Mouse (Mus musculus) macrophage (primary cell): ENCODE measurements around the gene Fsd1. TPM values are rescaled to one million over a fixed set of nuclear protein-coding genes. Genes with fewer than 3 reads are reported as not detected.
A peak's percentile ranks its signal among the peaks of the same experiment; 100 is the strongest.

ENCODE experiments used
- H3K27ac ChIP-seq: fragments of 350-480 bp; formaldehyde crosslinking; 2 replicates; pipeline ENCODE4 v1.9.0; 2021
- H3K36me3 ChIP-seq: fragments of 350-480 bp; formaldehyde crosslinking; 2 replicates; pipeline ENCODE4 v1.9.0; 2021; ENCODE audit errors: inconsistent target
- H3K4me3 ChIP-seq: fragments of 350-480 bp; formaldehyde crosslinking; 2 replicates; pipeline ENCODE4 v1.9.0; 2021; ENCODE audit errors: inconsistent target
- H3K79me2 ChIP-seq: fragments of 350-480 bp; formaldehyde crosslinking; 2 replicates; pipeline ENCODE4 v1.9.0; 2021; ENCODE audit errors: inconsistent target
- WGBS: methylation state at CpG from one replicate; pipeline ENCODE4 v1.1.7; 2026; ENCODE audit warnings: inconsistent platforms; ENCODE audit not compliant: missing documents; 5-methylcytosine and 5-hydroxymethylcytosine counted together
- polyA plus RNA-seq: library from polyadenylated mRNA; stranded (reverse); fragments of 250-400 nt; gene quantifications from 3 replicates; pipeline ENCODE4 v1.2.4, GENCODE M21; 2018; ENCODE audit warnings: inconsistent platforms

Fsd1 gene
- polyA plus RNA-seq, 1 experiment from 2014 or later, result not detected

- Histone ChIP-seq H3K27ac (peak overlapping the region; percentile 92), H3K79me2 (peaks cover 19% of the 10 kb centered on the region; the same call in 1 of the 2 replicates), H3K36me3 (peaks cover 3% of the 10 kb centered on the region), H3K4me3 (peak overlapping the region; percentile 52)
- 88% methylated on average over 4 of the region's 13 CpGs for WGBS
Measured at GRCm38 (mm10) chr17:55957726-55958583, 28.4 kb upstream of the Fsd1 start.

DNA sequence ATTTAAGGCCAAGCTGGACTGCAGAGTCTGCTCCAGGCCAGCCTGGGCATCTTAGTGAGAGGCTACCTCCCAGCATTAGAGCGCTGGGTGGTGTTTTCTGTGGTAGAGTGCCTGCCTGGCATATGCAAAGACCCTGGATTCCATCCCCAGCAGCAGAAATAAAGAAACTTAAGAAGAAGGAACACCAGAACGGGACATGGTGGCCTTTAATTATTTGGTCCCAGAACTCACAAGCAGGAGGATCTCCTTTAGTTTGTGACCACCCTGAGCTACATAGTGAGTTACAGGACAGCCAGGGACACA lies 27.8 kb upstream of the Fsd1 start:
- H3K27ac ChIP-seq, result peak overlapping the region; percentile 92
- WGBS, result 50% methylated on average over 2 of the region's 2 CpGs
- peaks cover 3% of the 10 kb centered on the region for H3K36me3 ChIP-seq
- H3K79me2 ChIP-seq, result peaks cover 19% of the 10 kb centered on the region; the same call in 1 of the 2 replicates
- H3K4me3 ChIP-seq, result peak overlapping the region; percentile 52

GRCm38 (mm10) chr17:55958918-55959728 lies 27.2 kb upstream of the Fsd1 start, which contains the start of gene Yju2:
Gene Yju2, plus strand, starts transcription at chr17:55959099.
- Histone ChIP-seq H3K79me2 (peaks cover 13% of the 10 kb centered on the region; the same call in 1 of the 2 replicates), H3K36me3 (peaks cover 3% of the 10 kb centered on the region), H3K4me3 (peak within 1 kb of the TSS; percentile 52), H3K27ac (peak within 1 kb of the TSS; percentile 92)
- under 1% methylated on average over 43 of the region's 46 CpGs for WGBS

GRCm38 (mm10) chr17:55959946-55960740 lies 26.2 kb upstream of the Fsd1 start:
- Histone ChIP-seq H3K79me2 (peaks cover 11% of the 10 kb centered on the region; the same call in 1 of the 2 replicates), H3K36me3 (peaks cover 3% of the 10 kb centered on the region), H3K27ac (peak overlapping the region; percentile 92), H3K4me3 (peak overlapping the region; percentile 52)
- 72% methylated on average over 10 of the region's 10 CpGs for WGBS

- Histone ChIP-seq H3K4me3 (no peak overlapping the region), H3K79me2 (peaks cover 11% of the 10 kb centered on the region; the same call in 1 of the 2 replicates), H3K36me3 (peaks cover 4% of the 10 kb centered on the region; the same call in 1 of the 2 replicates), H3K27ac (no peak overlapping the region)
Measured at GRCm38 (mm10) chr17:55960791-55961190, 25.5 kb upstream of the Fsd1 start.

DNA sequence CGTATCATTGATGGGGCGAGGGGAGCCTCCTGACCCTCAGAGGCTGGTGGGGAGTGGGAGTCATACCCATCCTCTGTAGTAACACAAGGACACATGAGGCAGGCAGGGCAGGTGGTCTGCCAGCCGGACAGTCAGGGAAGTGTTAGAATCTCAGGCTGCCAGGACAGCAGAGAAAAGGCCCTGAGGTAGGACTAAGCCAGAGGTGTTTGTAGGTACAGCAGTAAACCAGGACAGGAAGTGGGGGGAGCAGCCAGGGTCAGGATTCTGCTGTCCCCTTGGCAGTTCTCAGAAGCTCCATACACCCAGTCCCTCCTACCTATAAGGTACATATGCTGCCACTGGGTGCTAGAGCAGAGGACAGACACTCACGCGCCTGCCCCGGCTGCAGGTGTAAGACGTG lies 24.7 kb upstream of the Fsd1 start:
- no peak overlapping the region for H3K27ac ChIP-seq
- H3K79me2 ChIP-seq, result peaks cover 11% of the 10 kb centered on the region; the same call in 1 of the 2 replicates
- 91% methylated on average over 7 of the region's 7 CpGs for WGBS
- H3K36me3 ChIP-seq, result peaks cover 12% of the 10 kb centered on the region; the same call in 1 of the 2 replicates
- no peak overlapping the region for H3K4me3 ChIP-seq

DNA sequence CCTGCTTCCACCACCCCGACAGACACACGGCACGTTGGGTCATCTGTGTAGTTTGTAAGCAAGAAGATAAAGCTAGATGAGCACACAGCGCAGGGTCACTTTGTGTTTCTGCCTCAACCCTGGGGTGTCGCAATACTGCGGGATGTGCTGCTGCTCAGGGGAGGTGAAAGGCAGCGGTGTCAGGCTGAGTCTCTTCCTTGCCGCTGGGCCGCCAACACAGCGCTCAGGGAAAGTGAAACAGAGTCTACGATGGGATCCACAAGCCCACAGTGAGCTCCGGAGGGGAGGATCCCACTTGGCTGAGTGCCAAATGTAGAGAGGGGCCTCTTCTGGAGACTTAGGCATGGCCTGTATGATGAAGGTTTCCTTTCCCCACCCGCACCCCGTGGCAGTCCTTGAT lies 23.1 kb upstream of the Fsd1 start:
- WGBS, result 27% methylated on average over 14 of the region's 14 CpGs
- Histone ChIP-seq H3K4me3 (no peak overlapping the region), H3K79me2 (peaks cover 11% of the 10 kb centered on the region; the same call in 1 of the 2 replicates), H3K36me3 (peaks cover 27% of the 10 kb centered on the region; the same call in 1 of the 2 replicates), H3K27ac (peak overlapping the region; percentile 24)

DNA sequence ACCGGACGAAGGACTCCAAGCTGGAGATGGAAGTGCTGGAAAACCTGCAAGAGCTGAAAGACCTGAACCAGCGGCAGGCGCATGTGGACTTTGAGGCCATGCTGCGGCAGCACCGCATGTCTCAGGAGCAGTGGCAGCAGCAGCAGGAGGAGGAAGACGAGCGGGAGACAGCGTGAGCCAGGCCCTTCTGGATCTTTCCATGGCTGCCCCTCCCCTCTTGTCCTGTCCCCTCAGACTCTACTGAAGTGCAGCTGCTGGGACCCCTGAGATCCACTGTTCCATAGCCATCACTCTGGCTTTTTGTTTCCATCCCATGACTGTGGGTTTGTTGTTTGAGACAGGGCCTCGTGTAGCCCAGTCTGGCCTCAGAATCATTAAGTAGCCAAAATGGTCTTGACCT lies 21.8 kb upstream of the Fsd1 start:
- over 99% methylated on average over 10 of the region's 10 CpGs for WGBS
- Histone ChIP-seq H3K36me3 (peaks cover 27% of the 10 kb centered on the region; the same call in 1 of the 2 replicates), H3K79me2 (peaks cover 11% of the 10 kb centered on the region; the same call in 1 of the 2 replicates), H3K4me3 (no peak overlapping the region), H3K27ac (no peak overlapping the region)

- 86% methylated on average over 8 of the region's 9 CpGs for WGBS
- peaks cover 7% of the 10 kb centered on the region; the same call in 1 of the 2 replicates for H3K79me2 ChIP-seq
- H3K36me3 ChIP-seq, result peaks cover 27% of the 10 kb centered on the region; the same call in 1 of the 2 replicates
- no peak overlapping the region for H3K27ac ChIP-seq
- H3K4me3 ChIP-seq, result no peak overlapping the region
Measured at GRCm38 (mm10) chr17:55964996-55965395, 21.3 kb upstream of the Fsd1 start.

DNA sequence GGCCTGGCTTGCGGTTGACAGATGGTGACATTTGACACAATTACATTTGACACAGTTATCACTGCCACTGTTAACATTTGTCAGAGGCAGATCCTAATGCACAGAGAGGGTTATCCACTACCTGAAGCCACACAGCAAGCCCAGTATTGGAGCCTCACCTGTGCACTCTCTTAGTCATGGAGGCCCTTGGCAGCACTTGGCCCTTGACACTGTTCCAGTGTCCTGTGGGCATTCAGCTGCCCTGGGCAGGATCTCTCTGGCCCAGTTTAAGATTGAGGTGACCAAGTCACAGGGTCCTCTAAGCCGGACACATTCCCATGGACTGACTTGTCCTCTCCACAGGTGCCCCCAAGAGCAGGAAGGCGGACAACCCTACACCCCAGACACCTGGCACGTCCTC lies 19.1 kb upstream of the Fsd1 start:
- peaks cover 27% of the 10 kb centered on the region; the same call in 1 of the 2 replicates for H3K36me3 ChIP-seq
- H3K4me3 ChIP-seq, result no peak overlapping the region
- WGBS, result 96% methylated on average over 4 of the region's 4 CpGs
- no peak overlapping the region for H3K27ac ChIP-seq
- no peaks in the 10 kb centered on the region for H3K79me2 ChIP-seq

GRCm38 (mm10) chr17:55968210-55968609 lies 18.1 kb upstream of the Fsd1 start:
- no peaks in the 10 kb centered on the region for H3K79me2 ChIP-seq
- WGBS, result 86% methylated on average over 7 of the region's 7 CpGs
- H3K4me3 ChIP-seq, result no peak overlapping the region
- H3K27ac ChIP-seq, result no peak overlapping the region
- peaks cover 27% of the 10 kb centered on the region; the same call in 1 of the 2 replicates for H3K36me3 ChIP-seq

DNA sequence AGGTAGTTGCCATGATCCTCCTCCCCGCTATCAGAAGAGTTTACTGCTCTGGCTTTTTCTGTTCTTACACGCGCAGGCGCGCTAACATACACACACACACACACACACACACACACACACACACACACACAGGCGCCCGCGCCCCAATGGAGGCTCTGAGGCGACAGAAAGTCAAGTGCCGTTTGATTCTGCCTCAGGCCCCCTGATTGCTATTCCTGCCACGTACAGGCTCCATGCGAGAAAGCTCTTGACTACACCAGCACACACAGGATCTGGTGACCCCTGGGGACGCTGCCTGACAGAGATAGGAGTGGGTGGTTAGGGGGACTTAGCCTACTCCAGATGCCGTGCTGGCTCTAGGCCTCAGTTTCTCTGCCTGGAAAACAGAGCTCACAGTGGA lies 16.7 kb upstream of the Fsd1 start:
- Histone ChIP-seq H3K4me3 (no peak overlapping the region), H3K36me3 (peaks cover 27% of the 10 kb centered on the region; the same call in 1 of the 2 replicates), H3K79me2 (no peaks in the 10 kb centered on the region), H3K27ac (no peak overlapping the region)
- 52% methylated on average over 11 of the region's 14 CpGs for WGBS

GRCm38 (mm10) chr17:55969966-55970891 lies 16.1 kb upstream of the Fsd1 start, which contains the start of gene Shd:
Gene Shd, plus strand, starts transcription at chr17:55970467.
- H3K27ac ChIP-seq, result no peak within 1 kb of the TSS
- H3K4me3 ChIP-seq, result no peak within 1 kb of the TSS
- H3K79me2 ChIP-seq, result no peaks in the 10 kb centered on the region
- peaks cover 27% of the 10 kb centered on the region; the same call in 1 of the 2 replicates for H3K36me3 ChIP-seq
- 12% methylated on average over 55 of the region's 55 CpGs for WGBS
